Mouse (Mus musculus): Measurements from ENCODE around the gene Usp22. TPM values are rescaled to one million over a fixed set of nuclear protein-coding genes. Genes with fewer than 3 reads are reported as not detected.

The Usp22 gene
- polyA plus RNA-seq, 1 experiment = 14.2 TPM

- TF ChIP-seq POLR2A (IDR thresholded peaks at IDR 0.05; ENCODE audit: borderline replicate concordance, control insufficient read depth, low read depth, low read length) (no peak), CTCF (IDR thresholded peaks at IDR 0.05; ENCODE audit: control insufficient read depth, insufficient read depth, low read length) (no peak)
- H3K27ac ChIP-seq (ENCODE audit: control insufficient read depth, insufficient read depth, low read depth, low read length, poor library complexity) = no peak overlapping the region
- peaks cover 18% of the 10 kb centered on the region for H3K4me1 ChIP-seq (ENCODE audit: control insufficient read depth, insufficient read depth, low read length)
- no peak overlapping the region for H3K4me3 ChIP-seq (replicated peaks; ENCODE audit: control insufficient read depth, low read depth, low read length)
- 86% methylated on average over 4 of the region's 4 CpGs for WGBS
Measured at GRCm38 (mm10) chr11:61111472-61111871, 63.4 kb downstream of the Usp22 start.

- H3K27ac ChIP-seq (ENCODE audit: control insufficient read depth, insufficient read depth, low read depth, low read length, poor library complexity) = no peak overlapping the region
- 48% methylated on average over 1 of the region's 1 CpGs for WGBS
- H3K4me3 ChIP-seq (replicated peaks; ENCODE audit: control insufficient read depth, low read depth, low read length) = no peak overlapping the region
- TF ChIP-seq POLR2A (IDR thresholded peaks at IDR 0.05; ENCODE audit: borderline replicate concordance, control insufficient read depth, low read depth, low read length) = no peak
- no peak for TF ChIP-seq CTCF (IDR thresholded peaks at IDR 0.05; ENCODE audit: control insufficient read depth, insufficient read depth, low read length)
- H3K4me1 ChIP-seq (ENCODE audit: control insufficient read depth, insufficient read depth, low read length) = peaks cover 17% of the 10 kb centered on the region
Measured at GRCm38 (mm10) chr11:61110928-61111327, 63.9 kb downstream of the Usp22 start.

- H3K4me1 ChIP-seq (ENCODE audit: control insufficient read depth, insufficient read depth, low read length) = peaks cover 17% of the 10 kb centered on the region
- 86% methylated on average over 10 of the region's 10 CpGs for WGBS
- H3K27ac ChIP-seq (ENCODE audit: control insufficient read depth, insufficient read depth, low read depth, low read length, poor library complexity) = peak overlapping the region; percentile 30; the same call in 1 of the 2 replicates
- peak; percentile 5; the same call in 1 of the 2 replicates for TF ChIP-seq CTCF (IDR thresholded peaks at IDR 0.05; ENCODE audit: control insufficient read depth, insufficient read depth, low read length)
- no peak for TF ChIP-seq POLR2A (IDR thresholded peaks at IDR 0.05; ENCODE audit: borderline replicate concordance, control insufficient read depth, low read depth, low read length)
- no peak overlapping the region for H3K4me3 ChIP-seq (replicated peaks; ENCODE audit: control insufficient read depth, low read depth, low read length)
Measured at GRCm38 (mm10) chr11:61110113-61110512, 64.7 kb downstream of the Usp22 start.

- Histone ChIP-seq H3K4me1 (ENCODE audit: control insufficient read depth, insufficient read depth, low read length) (peaks cover 17% of the 10 kb centered on the region), H3K27ac (ENCODE audit: control insufficient read depth, insufficient read depth, low read depth, low read length, poor library complexity) (peak overlapping the region; percentile 82), H3K4me3 (replicated peaks; ENCODE audit: control insufficient read depth, low read depth, low read length) (no peak overlapping the region)
- 55% methylated on average over 6 of the region's 6 CpGs for WGBS
- no peak for TF ChIP-seq CTCF (IDR thresholded peaks at IDR 0.05; ENCODE audit: control insufficient read depth, insufficient read depth, low read length)
- TF ChIP-seq POLR2A (IDR thresholded peaks at IDR 0.05; ENCODE audit: borderline replicate concordance, control insufficient read depth, low read depth, low read length) = no peak
Measured at GRCm38 (mm10) chr11:61109707-61110106, 65.1 kb downstream of the Usp22 start.

GRCm38 (mm10) chr11:61108911-61109361, 65.9 kb downstream of the Usp22 start:
- peak overlapping the region; percentile 82 for H3K27ac ChIP-seq (ENCODE audit: control insufficient read depth, insufficient read depth, low read depth, low read length, poor library complexity)

GRCm38 (mm10) chr11:61104241-61104901, 70.5 kb downstream of the Usp22 start:
- no peak overlapping the region for H3K27ac ChIP-seq (ENCODE audit: control insufficient read depth, insufficient read depth, low read depth, low read length, poor library complexity)

More at GRCm38 (mm10) chr11:61108911-61109361, 65.9 kb downstream of the Usp22 start:
- Histone ChIP-seq H3K4me3 (replicated peaks; ENCODE audit: control insufficient read depth, low read depth, low read length) (peak overlapping the region; percentile 41), H3K4me1 (ENCODE audit: control insufficient read depth, insufficient read depth, low read length) (peaks cover 17% of the 10 kb centered on the region)
- WGBS = 48% methylated on average over 12 of the region's 12 CpGs
- no peak for TF ChIP-seq CTCF (IDR thresholded peaks at IDR 0.05; ENCODE audit: control insufficient read depth, insufficient read depth, low read length)
- TF ChIP-seq POLR2A (IDR thresholded peaks at IDR 0.05; ENCODE audit: borderline replicate concordance, control insufficient read depth, low read depth, low read length) = peak; percentile 32; the same call in 1 of the 2 replicates

GRCm38 (mm10) chr11:61102397-61103339, 72.2 kb downstream of the Usp22 start:
- WGBS = 68% methylated on average over 13 of the region's 13 CpGs
- TF ChIP-seq POLR2A (IDR thresholded peaks at IDR 0.05; ENCODE audit: borderline replicate concordance, control insufficient read depth, low read depth, low read length) (no peak), CTCF (IDR thresholded peaks at IDR 0.05; ENCODE audit: control insufficient read depth, insufficient read depth, low read length) (no peak)

More at GRCm38 (mm10) chr11:61104241-61104901, 70.5 kb downstream of the Usp22 start:
- TF ChIP-seq POLR2A (IDR thresholded peaks at IDR 0.05; ENCODE audit: borderline replicate concordance, control insufficient read depth, low read depth, low read length) = no peak
- peak; percentile 100 for TF ChIP-seq CTCF (IDR thresholded peaks at IDR 0.05; ENCODE audit: control insufficient read depth, insufficient read depth, low read length)
- WGBS = 20% methylated on average over 20 of the region's 20 CpGs
- H3K4me1 ChIP-seq (ENCODE audit: control insufficient read depth, insufficient read depth, low read length) = peaks cover 5% of the 10 kb centered on the region
- no peak overlapping the region for H3K4me3 ChIP-seq (replicated peaks; ENCODE audit: control insufficient read depth, low read depth, low read length)

More at GRCm38 (mm10) chr11:61102397-61103339, 72.2 kb downstream of the Usp22 start:
- H3K4me3 ChIP-seq (replicated peaks; ENCODE audit: control insufficient read depth, low read depth, low read length) = no peak overlapping the region
- H3K27ac ChIP-seq (ENCODE audit: control insufficient read depth, insufficient read depth, low read depth, low read length, poor library complexity) = no peak overlapping the region
- no peaks in the 10 kb centered on the region for H3K4me1 ChIP-seq (ENCODE audit: control insufficient read depth, insufficient read depth, low read length)

Other genes with a start within 250 kb of the Usp22 start
- 68.0 and 74.9 TPM in 2 replicates for gene Map2k3, start 243.0 kb downstream of the Usp22 start, polyA plus RNA-seq (2011; ENCODE audit: insufficient read depth, insufficient read length, low replicate concordance, missing spikeins)
- not detected in 2 replicates for gene Kcnj12, start 152.5 kb downstream of the Usp22 start, polyA plus RNA-seq (2011; ENCODE audit: insufficient read depth, insufficient read length, low replicate concordance, missing spikeins)
- 11.5 and 21.8 TPM in 2 replicates for gene Tnfrsf13b, start 48.3 kb downstream of the Usp22 start, polyA plus RNA-seq (2011; ENCODE audit: insufficient read depth, insufficient read length, low replicate concordance, missing spikeins)
- 1.7 TPM in 1 of 2 replicates, not detected in the other for gene Aldh3a1, start 32.5 kb upstream of the Usp22 start, polyA plus RNA-seq (2011; ENCODE audit: insufficient read depth, insufficient read length, low replicate concordance, missing spikeins)
- 7.2 and 18.9 TPM in 2 replicates for gene Aldh3a2, start 92.4 kb upstream of the Usp22 start, polyA plus RNA-seq (2011; ENCODE audit: insufficient read depth, insufficient read length, low replicate concordance, missing spikeins)
- not detected in 2 replicates for gene Slc47a2, start 167.8 kb upstream of the Usp22 start, polyA plus RNA-seq (2011; ENCODE audit: insufficient read depth, insufficient read length, low replicate concordance, missing spikeins)
- 1.4 TPM in 1 of 2 replicates, not detected in the other for gene Slc47a1, start 203.3 kb upstream of the Usp22 start, polyA plus RNA-seq (2011; ENCODE audit: insufficient read depth, insufficient read length, low replicate concordance, missing spikeins)